Mouse (Mus musculus): ENCODE measurements around the gene Actr10.

GRCm38 (mm10) chr12:70890874-70891470 is 46.7 kb upstream of the Actr10 start:
- TF ChIP-seq CTCF (IDR thresholded peaks at IDR 0.05; ENCODE audit: low read depth, low read length) (no peak), TAL1 (conservative IDR thresholded peaks at IDR 0.05; ENCODE audit: low read depth, low read length) (no peak)
